Comparison of ENCODE assay signal across 15 mouse cellular contexts in genomic region chr11:52379241-52379640, GRCm38 (mm10).
"Had no signal": no experiment of that assay in that cellular context is flagged by ENCODE, and none has a peak within 500 bp of the region (broad histone marks: within the 10 kb centered on the region; RNA-seq: fewer than 3 reads in every experiment).

No protein-coding gene starts in this region.

- H3K27ac ChIP-seq: lung, embryonic 15.5 days; macrophage; midbrain, embryonic 13.5 days; midbrain, embryonic 15.5 days; neural tube, embryonic 12.5 days; stomach, embryonic 15.5 days; stomach, postnatal 0 days had no signal

- H3K4me3 ChIP-seq: lung, embryonic 15.5 days; megakaryocyte, embryonic 14.5 days; midbrain, embryonic 13.5 days; midbrain, embryonic 15.5 days; neural tube, embryonic 12.5 days; stomach, embryonic 15.5 days had no signal

- DNase-seq: lung, adult 2 months; lung, postnatal 14 days; lung, postnatal 36 days; right cerebral cortex, postnatal 14 days; thymus, adult 2 months; thymus, postnatal 25 days; thymus, postnatal 4 days had no signal
